Mouse (Mus musculus) heart, postnatal 10 days (tissue): ENCODE data around the gene 1700003F12Rik. TPM values are rescaled to one million over a fixed set of nuclear protein-coding genes. Genes with fewer than 3 reads are reported as not detected.

ENCODE experiments used
- DNase-seq, 2 experiments: peaks; one replicate each; pipeline ENCODE4 v3.0.0; 2021
- intact Hi-C: fragments of 180-260 bp; cut with DNase I; formaldehyde crosslinking; loops from one replicate; pipeline ENCODE4 v1.15.1; 2025
- total RNA-seq, 2 experiments: library from RNA; stranded (reverse); gene quantifications; 2 replicates each; pipeline ENCODE4 v1.2.3; 2021

Gene 1700003F12Rik
- total RNA-seq, 2 experiments from 2014 or later = 0.38 to 0.40 TPM

DNA sequence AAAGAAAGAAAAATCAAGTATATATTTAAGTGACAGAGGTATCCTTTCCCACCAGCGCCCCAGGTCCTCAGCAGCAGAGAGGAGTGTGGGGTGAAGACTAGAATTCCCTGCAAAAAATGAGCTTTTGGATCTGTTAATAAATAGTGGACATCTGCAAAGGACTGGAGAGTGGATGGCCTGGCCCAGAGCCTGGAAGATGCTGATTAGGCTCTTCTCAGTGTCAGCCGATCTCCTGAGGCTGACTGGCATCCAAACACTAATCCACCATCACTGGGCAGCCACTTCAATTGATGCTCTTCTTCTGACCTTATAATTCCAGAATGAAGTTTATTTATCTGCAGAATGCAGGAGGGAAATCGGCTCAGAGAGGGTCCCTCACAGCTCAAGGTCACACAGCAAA, 26.1 kb downstream of the 1700003F12Rik start:
- intact Hi-C loops = no loop called here
- DNase-seq = no peak

DNA sequence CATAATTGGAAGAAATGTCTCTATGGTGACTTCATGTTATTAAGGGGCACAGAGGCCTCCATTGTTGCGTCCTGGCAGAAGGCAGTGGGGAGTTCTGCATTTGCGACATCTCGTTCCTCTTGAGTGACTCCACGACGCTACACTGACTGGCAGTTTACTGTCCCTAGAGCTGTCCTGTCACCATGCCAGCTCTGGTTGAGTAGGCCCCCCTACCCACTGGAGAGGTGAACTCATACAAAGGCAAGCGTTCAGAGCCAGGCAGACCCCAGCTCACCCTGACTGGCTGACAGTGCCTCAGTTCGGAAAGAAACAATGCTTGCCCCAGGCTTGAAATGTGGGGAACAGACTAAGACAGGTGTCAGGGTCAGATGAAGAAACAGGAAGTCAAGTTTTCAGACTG, 27.4 kb downstream of the 1700003F12Rik start:
- no peak for DNase-seq

DNA sequence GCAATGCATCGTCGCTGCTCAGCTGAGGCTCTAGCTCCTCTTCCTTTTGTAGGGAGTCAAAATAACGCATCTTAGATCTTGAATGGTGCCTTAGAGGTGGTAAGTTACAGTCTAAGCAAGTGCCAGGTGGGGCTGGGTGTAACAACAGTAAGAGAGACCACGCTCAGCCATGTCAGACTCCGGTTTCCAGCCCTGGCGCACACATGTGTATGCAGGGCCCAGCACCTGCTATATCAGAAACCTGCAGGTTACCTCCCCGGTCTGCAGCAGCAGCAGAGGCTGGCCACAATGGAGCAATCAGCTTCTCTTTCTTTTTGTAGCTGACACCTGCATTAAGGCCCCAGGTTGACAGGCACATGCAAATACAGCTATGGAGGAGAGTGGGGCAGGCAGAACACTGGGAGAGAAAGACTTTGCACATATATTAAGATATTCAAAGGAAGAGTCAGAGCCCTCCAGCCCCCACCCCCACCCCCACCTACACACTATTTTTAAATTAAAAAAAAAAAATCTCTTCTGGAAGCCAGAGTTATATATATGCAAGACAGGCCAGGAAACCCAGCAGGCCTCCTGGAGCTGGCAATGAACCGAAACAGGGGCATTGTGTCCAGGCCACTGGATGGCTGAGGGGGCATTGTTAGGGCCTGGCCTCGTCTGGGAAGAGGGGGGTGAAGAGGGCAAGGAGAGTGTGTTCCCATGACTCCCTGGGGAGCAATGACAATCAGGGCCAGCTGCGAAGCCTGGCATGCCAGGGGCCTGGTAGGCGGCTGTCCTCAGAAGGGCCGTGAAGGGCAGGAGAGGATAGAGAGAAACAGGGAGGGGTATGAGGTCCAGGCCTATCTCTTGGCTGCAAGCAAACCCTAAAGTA, 30.2 kb downstream of the 1700003F12Rik start:
- DNase-seq = peak in 1 of 2 experiments; percentile 31
- intact Hi-C loops = no loop called here

More for the DNA sequence above, 27.4 kb downstream of the 1700003F12Rik start:
- intact Hi-C loops = no loop called here

DNA sequence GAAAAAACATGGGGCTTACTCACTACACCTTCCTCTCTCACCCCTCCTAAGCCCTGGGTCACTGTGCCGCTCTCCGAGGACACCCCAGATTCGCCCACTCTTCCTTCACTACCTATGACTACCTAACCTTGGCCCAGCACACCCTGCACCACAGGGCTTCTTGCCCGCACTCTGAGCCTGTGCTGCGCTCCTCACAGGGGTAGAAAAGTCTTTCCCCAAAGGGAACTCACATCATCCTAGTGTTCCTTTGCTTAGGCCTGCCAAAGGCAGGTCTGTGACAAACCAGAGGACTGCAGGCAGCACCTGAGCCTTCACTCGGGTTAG, 30.8 kb downstream of the 1700003F12Rik start:
- intact Hi-C loops = no loop called here
- no peak for DNase-seq

DNA sequence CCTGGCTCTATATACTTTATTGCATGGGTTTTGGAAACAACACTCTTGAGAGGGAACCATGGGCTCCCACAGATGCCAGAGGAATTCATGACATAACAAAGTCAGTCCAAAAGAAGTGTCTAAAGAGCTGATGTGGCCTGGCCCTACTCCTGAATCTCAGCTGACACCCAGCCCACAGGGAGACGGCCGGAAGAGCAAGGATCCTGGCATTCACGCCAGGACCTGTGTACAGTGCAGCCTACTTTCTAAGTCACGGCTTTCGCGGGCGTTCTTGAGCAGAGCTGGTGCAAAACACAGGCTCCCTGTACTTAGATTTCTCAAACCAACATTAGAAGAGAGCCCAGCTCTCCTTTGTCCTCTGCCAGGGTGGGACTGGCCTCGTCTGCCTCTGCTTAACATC, 33.7 kb downstream of the 1700003F12Rik start:
- intact Hi-C loops = no loop called here
- DNase-seq = peak; percentile 68 to 74

DNA sequence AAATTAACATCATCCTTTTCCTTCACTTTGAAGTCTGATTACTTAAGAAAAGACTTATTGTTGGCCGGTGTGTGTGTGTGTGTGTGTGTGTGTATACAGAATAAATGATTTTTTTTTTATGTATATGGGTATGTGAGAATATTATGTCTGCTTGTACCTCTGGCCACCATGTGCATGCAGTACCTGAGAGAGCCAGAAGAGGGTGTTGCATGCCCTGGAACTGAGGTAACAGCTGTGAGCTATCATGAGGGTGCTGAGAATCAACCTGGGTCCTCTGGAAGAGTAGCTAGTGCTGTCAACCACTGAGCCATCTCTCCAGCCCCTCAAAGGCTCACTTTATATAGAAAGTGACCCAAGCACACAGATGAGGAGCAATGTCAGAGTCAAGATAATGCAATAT, 34.5 kb downstream of the 1700003F12Rik start:
- no peak for DNase-seq
- intact Hi-C loops = no loop called here

DNA sequence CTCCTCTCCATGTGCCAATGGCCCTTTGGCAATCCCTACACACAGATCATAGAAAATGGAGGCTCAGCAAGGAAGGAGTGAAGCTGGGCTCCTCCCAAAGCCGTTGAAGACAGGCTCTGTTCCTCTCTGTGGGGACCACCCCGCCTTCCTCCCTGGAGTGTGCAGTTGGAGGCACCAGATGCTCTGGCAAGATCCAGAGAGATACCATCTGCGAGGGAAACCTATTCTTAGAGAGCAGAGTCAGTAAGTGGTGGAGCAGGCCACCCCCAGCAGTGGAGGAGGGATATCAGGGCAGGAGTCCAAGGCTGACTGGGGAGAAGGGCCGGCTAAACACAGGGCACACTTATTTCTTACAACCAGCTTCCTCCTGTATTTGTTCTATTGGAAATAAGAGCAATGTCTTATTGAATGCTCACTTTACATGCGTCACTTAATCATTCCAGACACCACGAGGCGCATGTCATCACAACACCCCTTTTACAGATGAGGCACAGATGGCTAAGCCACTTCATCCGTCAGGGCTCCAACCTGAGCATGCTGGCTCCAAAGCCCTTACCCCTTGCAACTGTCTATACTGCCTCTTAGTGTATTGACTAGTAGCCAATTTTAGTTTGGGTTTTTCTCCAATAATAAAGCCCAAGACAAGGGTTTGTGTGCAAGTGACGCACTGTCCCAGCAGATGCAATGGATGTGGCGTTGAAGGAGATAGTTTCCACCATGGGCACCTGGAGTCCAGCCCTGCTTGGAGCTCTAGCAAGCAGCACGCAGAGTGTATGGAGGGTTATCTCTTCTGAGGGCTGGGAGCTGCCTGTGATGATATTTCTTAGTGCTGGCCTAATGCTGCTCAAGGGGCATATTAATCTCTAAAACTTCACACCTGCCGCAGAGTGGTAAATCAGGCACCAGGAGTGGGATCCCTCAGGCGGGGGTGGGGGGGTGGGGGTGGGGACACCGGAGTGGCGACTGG, 37.3 kb downstream of the 1700003F12Rik start:
- intact Hi-C loops = no loop called here
- DNase-seq = peak; percentile 22 to 25

DNA sequence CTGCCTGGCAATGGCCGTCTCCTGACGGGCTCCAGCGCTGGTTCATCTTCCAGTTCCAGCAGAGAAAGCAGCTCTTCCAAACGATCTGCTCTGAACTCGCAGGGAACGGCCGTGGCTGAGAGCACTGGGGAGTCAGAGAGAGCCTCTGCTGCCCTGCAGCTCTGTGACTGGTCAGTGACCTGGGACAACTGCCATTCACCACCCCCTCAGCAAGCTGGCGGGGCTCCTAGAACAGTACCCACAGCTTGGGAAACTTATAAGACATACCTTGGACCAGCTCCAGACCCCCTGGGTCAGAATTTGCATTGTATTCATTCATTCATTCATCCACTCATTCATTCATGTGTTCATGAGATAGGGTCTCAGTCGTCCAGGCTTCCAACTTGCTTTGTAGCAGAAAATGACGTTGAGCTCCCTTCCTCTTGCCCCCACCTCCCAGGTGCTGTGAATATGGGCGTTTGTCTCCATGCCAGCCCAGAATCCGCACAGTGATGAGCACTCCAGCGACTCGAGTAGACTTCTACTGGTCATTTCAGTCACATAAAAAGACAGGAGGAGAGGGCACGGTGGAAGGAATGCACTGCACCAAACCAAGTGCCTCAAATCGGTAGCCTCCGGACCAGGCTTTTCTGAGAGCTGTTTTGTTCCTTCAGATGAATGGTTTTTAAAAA, 38.2 kb downstream of the 1700003F12Rik start:
- intact Hi-C loops = no loop called here
- DNase-seq = no peak

DNA sequence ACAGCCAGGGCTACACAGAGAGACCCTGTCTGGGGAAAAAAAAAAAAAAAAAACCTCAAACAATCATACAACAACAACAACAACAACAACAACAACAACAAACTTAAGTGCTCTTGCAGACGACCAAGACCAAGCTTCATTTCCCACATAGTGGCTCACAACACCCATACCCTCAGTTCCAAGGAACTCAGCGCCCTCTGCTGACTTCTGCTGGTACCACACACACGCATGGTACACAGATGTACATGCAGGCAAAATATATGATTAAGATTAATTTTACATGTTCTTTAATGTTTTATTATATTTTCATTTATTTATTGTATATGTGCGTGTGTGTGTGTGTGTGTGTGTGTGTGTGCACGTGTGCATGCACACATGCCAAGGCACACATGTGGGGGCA, 39.5 kb downstream of the 1700003F12Rik start:
- DNase-seq = peak; percentile 26 to 63
- intact Hi-C loops = no loop called here

DNA sequence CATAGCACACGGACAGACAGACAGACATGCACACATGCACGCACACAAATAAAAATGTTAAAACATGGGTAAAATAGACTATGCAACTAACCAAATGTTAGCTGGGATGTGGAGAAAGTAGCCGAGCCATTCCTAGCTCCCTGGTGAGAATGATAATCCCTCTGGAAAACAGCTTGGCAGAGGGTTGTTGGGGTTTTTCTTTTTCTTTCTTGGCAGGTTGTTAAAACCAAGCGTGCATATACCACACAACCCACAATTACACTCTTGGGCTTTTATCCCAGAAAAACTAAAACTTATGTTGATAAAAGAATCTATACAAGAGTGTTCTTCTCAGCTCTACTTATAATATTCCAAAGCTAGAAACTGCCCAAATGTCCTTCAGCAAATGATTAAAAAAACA, 42.2 kb downstream of the 1700003F12Rik start:
- intact Hi-C loops = no loop called here
- no peak for DNase-seq

DNA sequence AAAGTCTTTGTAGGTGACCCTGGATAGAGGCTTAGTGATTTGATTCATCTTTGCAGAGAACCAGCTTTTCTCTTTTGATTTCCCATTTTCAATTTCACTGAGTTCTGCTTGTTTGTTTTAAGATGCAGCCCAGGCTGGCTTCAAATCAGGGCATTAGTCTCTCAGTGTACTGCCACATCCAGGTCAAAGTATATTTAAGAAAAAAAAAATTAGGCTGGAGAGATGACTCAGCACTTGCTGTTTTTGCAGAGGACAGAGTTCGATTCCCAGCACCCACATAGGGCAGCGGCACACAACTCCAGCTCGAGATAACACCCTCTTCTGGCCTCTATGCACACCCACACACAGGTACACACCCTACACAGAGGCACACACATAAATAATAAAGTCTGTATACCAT, 44.4 kb downstream of the 1700003F12Rik start:
- no peak for DNase-seq
- intact Hi-C loops = no loop called here

DNA sequence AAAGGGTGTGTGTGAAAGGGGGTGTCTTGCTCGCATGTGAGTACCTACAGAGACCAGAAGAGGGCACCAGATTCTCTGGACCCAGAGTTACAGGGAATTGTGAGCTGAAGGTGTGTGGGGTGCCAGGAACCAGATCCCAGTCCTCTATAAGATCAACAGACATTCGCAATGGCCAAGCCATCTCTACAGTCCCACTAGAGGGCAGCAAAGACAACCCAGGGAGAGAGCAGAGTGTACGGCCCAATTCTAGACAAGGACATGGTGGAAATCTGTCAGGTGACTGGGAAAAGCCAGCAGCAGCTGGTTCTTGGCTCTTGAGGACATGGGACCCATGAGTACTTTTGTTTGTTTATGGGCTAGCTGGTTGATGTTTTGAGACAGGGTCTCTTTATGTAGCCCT, 46.1 kb downstream of the 1700003F12Rik start:
- DNase-seq = peak in 1 of 2 experiments; percentile 52
- intact Hi-C loops = loop anchor here (1.0 kb wide), 1 partner anchor 20 kb away; the partner anchor contains the start of genes 4930519P11Rik and Zfp341

DNA sequence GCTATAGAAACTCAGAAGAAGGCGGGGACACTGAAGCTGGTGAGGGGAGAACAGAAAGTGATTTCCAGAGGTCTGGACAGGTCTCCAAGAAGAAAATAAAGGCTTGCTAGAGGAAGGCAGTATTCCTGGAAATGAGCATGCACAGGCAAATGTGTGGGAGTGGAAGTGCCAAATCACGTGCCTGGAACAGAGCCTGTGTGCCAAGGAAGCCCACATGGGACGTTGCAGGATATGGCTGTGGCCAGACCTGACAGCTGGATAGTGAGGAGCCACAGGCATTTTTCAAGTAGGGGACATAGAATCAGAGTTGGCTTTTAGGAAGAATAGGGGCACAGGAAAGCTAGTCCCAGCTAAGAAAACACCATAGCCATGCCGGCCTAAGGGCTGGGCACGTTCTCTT, 48.9 kb downstream of the 1700003F12Rik start:
- intact Hi-C loops = no loop called here
- peak in 1 of 2 experiments; percentile 58 for DNase-seq

DNA sequence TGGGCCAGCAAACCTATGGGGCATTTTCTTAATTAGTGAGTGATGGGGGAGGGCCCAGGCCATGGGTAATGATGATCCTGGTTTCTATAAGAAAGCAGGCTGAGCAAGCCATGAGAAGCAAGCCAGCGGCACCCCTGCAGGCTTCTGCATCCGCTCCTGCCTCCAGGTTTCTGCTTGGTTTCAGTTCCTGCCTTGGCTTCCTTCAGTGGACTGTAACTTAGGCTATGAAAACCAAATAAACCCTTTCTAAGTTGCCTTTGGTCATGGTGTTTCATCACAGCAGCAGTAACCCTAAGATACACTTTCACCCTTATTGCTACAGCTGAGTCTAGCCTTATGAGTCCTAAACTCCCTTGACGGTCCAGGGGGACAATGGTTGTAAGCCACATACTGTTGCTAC, 50.5 kb downstream of the 1700003F12Rik start:
- no peak for DNase-seq
- intact Hi-C loops = no loop called here

Other genes with a start within 250 kb of the 1700003F12Rik start
- gene Bpifb9b, start 239.9 kb upstream of the 1700003F12Rik start, total RNA-seq = not detected
- gene Cdk5rap1, start 174.1 kb upstream of the 1700003F12Rik start, total RNA-seq = 10 to 100 TPM; 13.6 to 16.3 TPM
- gene Snta1, start 139.0 kb upstream of the 1700003F12Rik start, total RNA-seq = 100 to 1,000 TPM in 1 of 2 experiments, 10 to 100 TPM in 1; 82.6 to 106 TPM
- gene Cbfa2t2, start 110.6 kb upstream of the 1700003F12Rik start, total RNA-seq = 10 to 100 TPM; 23.5 to 25.3 TPM
- gene Actl10, start 4.7 kb downstream of the 1700003F12Rik start, total RNA-seq = under 1 TPM in 1 of 2 experiments, not detected in 1; 0.22 TPM
- gene Necab3, start 11.8 kb downstream of the 1700003F12Rik start, total RNA-seq = 1 to 10 TPM; 1.3 to 1.8 TPM
- 10 to 100 TPM; 10.2 to 10.4 TPM for gene E2f1, start 22.8 kb downstream of the 1700003F12Rik start, total RNA-seq
- gene Pxmp4, start 56.6 kb downstream of the 1700003F12Rik start, total RNA-seq = 10 to 100 TPM; 25.7 to 26.8 TPM
- gene Zfp341, start 66.2 kb downstream of the 1700003F12Rik start, total RNA-seq = 1 to 10 TPM; 2.2 to 2.9 TPM
- not detected for gene 4930519P11Rik, start 66.4 kb downstream of the 1700003F12Rik start, total RNA-seq
- gene Chmp4b, start 104.6 kb downstream of the 1700003F12Rik start, total RNA-seq = 100 to 1,000 TPM; 125 to 126 TPM
- gene Gm14214, start 222.9 kb downstream of the 1700003F12Rik start, total RNA-seq = not detected
- gene Raly, start 244.0 kb downstream of the 1700003F12Rik start, total RNA-seq = 100 to 1,000 TPM; 162 to 171 TPM
- gene a, start 244.3 kb downstream of the 1700003F12Rik start, total RNA-seq = not detected